In the genomic region with DNA sequence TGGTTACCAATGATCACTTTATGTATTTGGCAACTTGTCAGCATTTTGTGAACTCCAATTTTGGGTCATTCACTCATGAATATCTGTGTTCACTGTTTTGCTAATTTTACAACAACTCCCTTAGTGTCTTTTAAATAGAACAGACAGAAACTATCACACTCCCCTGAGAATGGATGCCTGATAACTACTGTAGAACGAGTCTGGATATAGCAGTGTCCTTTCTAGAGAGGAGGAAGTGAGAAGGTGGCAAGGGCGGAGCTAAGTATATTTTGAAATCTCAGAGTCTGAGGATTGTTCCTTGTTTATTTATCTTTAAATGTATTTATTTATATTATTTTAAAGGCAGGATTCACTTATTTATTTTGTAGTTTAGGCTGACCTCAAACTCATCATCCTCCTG, we compare ENCODE assay signal across 18 mouse cellular contexts. TPM values are rescaled to one million over a fixed set of nuclear protein-coding genes. Genes with fewer than 3 reads are reported as not detected.
"Had no signal": no experiment of that assay in that cellular context is flagged by ENCODE, and none has a peak within 500 bp of the region (broad histone marks: within the 10 kb centered on the region; RNA-seq: fewer than 3 reads in every experiment).

No protein-coding gene starts in this region.

- H3K27me3 ChIP-seq: limb, embryonic 13.5 days; liver, embryonic 15.5 days; neural tube, embryonic 13.5 days had no signal

- H3K4me1 ChIP-seq: liver, embryonic 15.5 days; midbrain, embryonic 10.5 days; neural tube, embryonic 13.5 days had no signal

- H3K36me3 ChIP-seq: limb, embryonic 13.5 days; liver, embryonic 15.5 days; midbrain, embryonic 10.5 days; neural tube, embryonic 13.5 days had no signal

- H3K4me3 ChIP-seq: limb, embryonic 13.5 days; liver, embryonic 15.5 days; midbrain, embryonic 10.5 days; neural tube, embryonic 13.5 days had no signal

- H3K9ac ChIP-seq: limb, embryonic 13.5 days; liver, embryonic 15.5 days; neural tube, embryonic 13.5 days had no signal

- ATAC-seq: intestine, postnatal 0 days; lung, postnatal 0 days had no signal

- DNase-seq: kidney, adult 8-10 months; kidney, postnatal 36 days; layer of hippocampus, adult 9-11 months; layer of hippocampus, postnatal 36 days; lung, adult 2 months; midbrain, embryonic 14.5 days; right cerebral cortex, postnatal 14 days; thymus, postnatal 14 days had no signal

- H3K27ac ChIP-seq: kidney, postnatal 0 days; limb, embryonic 13.5 days; liver, embryonic 15.5 days; midbrain, embryonic 10.5 days; neural tube, embryonic 13.5 days; stomach, postnatal 0 days had no signal

- H3K4me2 ChIP-seq: limb, embryonic 13.5 days; liver, embryonic 15.5 days; neural tube, embryonic 13.5 days had no signal

- H3K9me3 ChIP-seq: limb, embryonic 13.5 days; liver, embryonic 15.5 days; midbrain, embryonic 10.5 days; neural tube, embryonic 13.5 days had no signal

RNA-seq across cellular contexts. Expression of a gene that starts 7.6 kb away (rescaled TPM):
- total RNA-seq: layer of hippocampus, adult 18-20 months; layer of hippocampus, postnatal 36 days; left cerebral cortex, postnatal 25 days had no signal
- polyA plus RNA-seq: kidney, postnatal 0 days; limb, embryonic 13.5 days; liver, embryonic 15.5 days; lung, postnatal 0 days; midbrain, embryonic 10.5 days; neural tube, embryonic 13.5 days; stomach, postnatal 0 days had no signal
